Mouse (Mus musculus): ENCODE results near the gene Gng3. TPM values are rescaled to one million over a fixed set of nuclear protein-coding genes. Genes with fewer than 3 reads are reported as not detected.

The Gng3 gene
- polyA plus RNA-seq, 1 experiment from 2014 or later: 2.2 TPM

DNA sequence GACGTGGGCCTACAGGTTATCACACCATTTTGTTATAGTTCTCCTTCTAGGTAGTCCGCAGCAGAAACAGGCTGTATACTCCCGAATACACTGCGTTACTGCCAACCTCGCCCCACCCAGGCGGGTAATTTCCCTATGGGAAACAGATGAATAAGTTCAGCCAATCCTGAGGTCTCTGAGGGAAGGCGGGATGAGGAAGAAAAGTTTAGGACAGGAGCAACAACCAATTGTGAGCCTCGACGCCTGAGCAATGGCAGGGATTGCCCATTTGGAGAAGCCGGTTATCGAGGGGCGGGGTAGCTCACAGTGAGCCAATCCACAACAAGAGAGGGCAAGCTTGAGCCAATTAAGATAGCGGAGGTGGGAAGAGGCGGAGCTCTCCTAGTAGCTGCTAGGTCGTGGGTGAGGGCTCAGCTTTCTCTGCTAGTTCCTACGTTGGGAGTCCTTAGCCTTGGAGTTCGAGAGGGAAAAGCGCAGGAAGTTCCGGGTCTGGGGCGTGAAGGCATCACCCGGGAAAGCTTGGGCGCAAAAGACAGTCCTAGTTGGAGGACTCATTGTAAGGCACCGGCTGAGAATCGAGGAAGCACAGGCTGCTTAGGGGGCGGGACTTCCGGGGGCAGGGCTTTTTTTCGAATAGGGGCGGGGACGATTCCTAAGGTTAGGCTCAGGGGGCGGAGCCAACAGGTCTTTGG is 36.7 kb downstream of the Gng3 start, which contains the start of gene Zbtb3:
Gene Zbtb3, plus strand, starts transcription at position 426 of the 692 bp plus-strand sequence.
- peak; percentile 97 for ATAC-seq (ENCODE audit: extremely low read depth, insufficient number of reproducible peaks, low FRiP score, low TSS enrichment)
- under 1% methylated on average over 30 of the region's 30 CpGs for WGBS
- H3K4me2 ChIP-seq: peak within 1 kb of the TSS; percentile 84

DNA sequence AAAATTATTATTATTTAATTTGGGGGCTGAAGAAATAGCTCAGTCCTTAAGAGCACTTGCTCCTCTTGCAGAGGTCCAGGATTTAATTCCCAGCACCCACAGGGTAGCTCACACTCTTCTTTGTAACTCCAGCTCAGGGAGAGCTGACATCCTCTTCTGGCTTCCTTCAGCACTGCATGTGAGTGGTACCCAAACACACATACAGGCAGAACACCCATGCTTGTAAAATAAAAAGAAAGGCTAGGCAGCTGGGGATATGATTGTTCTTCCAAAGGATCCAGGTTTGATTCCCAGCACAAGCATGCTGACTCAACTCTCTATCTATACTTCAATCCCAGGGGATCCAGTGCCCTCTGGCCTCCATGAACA is 40.1 kb downstream of the Gng3 start:
- Histone ChIP-seq H3K36me3 (peaks cover 28% of the 10 kb centered on the region), H3K9me3 (no peaks in the 10 kb centered on the region), H3K4me3 (peak overlapping the region; percentile 93; the same call in 1 of the 2 replicates), H3K27ac (replicated peaks) (no peak overlapping the region), H3K4me2 (peak overlapping the region; percentile 96), H3K9ac (peak overlapping the region; percentile 94; the same call in 1 of the 2 replicates), H3K27me3 (replicated peaks) (no peaks in the 10 kb centered on the region), H3K4me1 (peaks cover 22% of the 10 kb centered on the region)
- no peak for ATAC-seq (ENCODE audit: extremely low read depth, insufficient number of reproducible peaks, low FRiP score, low TSS enrichment)

More for the DNA sequence above, 36.7 kb downstream of the Gng3 start, which contains the start of gene Zbtb3:
- no peaks in the 10 kb centered on the region for H3K9me3 ChIP-seq
- H3K9ac ChIP-seq: peak within 1 kb of the TSS; percentile 84
- H3K4me1 ChIP-seq: peaks cover 19% of the 10 kb centered on the region
- peak within 1 kb of the TSS; percentile 90 for H3K27ac ChIP-seq (replicated peaks)
- peak within 1 kb of the TSS; percentile 76 for H3K4me3 ChIP-seq
- no peaks in the 10 kb centered on the region for H3K27me3 ChIP-seq (replicated peaks)
- H3K36me3 ChIP-seq: peaks cover 34% of the 10 kb centered on the region

DNA sequence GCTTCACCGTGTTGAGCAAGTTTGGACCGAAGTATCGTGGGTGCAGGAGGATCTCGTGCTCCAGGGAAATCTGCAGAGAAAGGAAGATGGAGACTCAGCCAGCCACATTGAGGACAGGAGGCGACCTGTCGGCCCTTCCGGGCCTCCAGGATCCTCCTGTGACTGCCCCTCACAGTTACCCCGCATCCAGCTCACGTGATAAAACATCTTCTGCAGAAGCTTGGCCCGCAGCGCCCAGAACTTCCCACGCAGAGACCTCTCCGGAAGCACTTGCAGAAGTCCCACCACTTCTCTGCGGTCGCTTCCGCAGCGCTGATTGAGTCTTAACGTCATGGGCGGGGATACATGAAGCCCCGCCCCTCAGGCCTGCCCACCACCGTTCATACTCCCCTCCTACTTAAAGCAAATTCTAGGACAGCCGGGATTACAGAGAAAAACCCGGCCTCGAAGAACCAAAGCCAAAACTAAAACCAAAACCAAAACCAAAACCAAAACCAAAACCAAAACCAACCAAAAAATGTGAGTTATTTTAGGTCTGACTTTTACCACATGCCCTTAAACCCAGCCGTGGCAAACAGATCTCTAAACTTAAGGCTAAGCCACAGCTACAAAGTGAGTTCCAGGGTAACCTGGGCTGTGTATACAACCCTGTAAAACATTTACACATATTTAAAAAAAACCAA is 40.6 kb downstream of the Gng3 start, which contains the start of gene Polr2g:
Gene Polr2g, minus strand, starts transcription at position 314 of the 683 bp plus-strand sequence.
- Histone ChIP-seq H3K27ac (replicated peaks) (peak within 1 kb of the TSS; percentile 80), H3K9me3 (no peaks in the 10 kb centered on the region), H3K4me1 (peaks cover 22% of the 10 kb centered on the region), H3K27me3 (replicated peaks) (no peaks in the 10 kb centered on the region), H3K4me2 (peak within 1 kb of the TSS; percentile 96), H3K9ac (peak within 1 kb of the TSS; percentile 94), H3K4me3 (peak within 1 kb of the TSS; percentile 93), H3K36me3 (peaks cover 32% of the 10 kb centered on the region)
- WGBS: 1% methylated on average over 25 of the region's 25 CpGs
- ATAC-seq (ENCODE audit: extremely low read depth, insufficient number of reproducible peaks, low FRiP score, low TSS enrichment): peak; percentile 69; the same call in 1 of the 2 replicates

DNA sequence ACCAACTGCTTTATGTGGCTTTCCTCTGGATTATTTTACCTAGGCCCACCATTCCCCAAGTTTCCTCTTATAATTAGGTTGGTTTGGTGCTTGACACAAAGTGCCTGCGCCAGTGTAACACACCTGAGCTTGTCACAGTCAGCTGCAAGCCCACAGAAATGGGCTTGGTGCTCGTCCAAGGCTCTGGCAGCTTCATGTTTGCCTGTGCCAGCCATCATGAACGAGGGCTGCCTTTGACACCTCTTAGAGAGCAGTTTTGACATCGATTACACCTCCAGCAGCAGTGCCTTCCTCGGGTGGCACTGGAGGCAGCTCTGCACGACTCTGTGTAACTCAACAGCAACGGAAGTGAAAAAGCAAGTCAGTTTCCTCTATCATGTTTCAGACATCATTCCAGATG is 48.8 kb downstream of the Gng3 start:
- WGBS: 74% methylated on average over 7 of the region's 7 CpGs

DNA sequence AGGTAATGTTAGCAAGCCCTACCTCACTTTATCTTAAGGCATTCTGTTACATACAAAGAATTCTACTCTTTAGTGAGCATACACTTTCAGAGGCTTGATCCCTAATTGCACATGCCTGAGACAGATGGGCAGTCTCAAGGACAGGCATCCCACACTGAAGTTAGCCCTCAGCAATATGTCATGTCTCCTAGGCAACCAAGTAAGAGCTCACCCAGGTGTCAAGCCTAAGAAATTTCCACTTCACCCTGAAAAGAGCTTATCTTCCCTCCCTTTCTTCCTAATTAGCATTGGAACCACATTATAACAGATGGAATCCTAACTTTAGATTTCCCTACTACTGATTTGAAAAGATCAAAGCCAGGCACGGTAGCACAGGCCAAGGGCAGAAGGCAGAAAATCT is 49.8 kb downstream of the Gng3 start:
- 74% methylated on average over 1 of the region's 1 CpGs for WGBS
- no peaks in the 10 kb centered on the region for H3K9me3 ChIP-seq
- no peak overlapping the region for H3K27ac ChIP-seq (replicated peaks)
- H3K4me1 ChIP-seq: peaks cover 13% of the 10 kb centered on the region
- peaks cover 34% of the 10 kb centered on the region for H3K36me3 ChIP-seq
- no peak overlapping the region for H3K4me3 ChIP-seq
- no peak overlapping the region for H3K9ac ChIP-seq
- H3K27me3 ChIP-seq (replicated peaks): no peaks in the 10 kb centered on the region
- H3K4me2 ChIP-seq: no peak overlapping the region
- ATAC-seq (ENCODE audit: extremely low read depth, insufficient number of reproducible peaks, low FRiP score, low TSS enrichment): no peak

More for the DNA sequence above, 48.8 kb downstream of the Gng3 start:
- Histone ChIP-seq H3K27ac (replicated peaks) (no peak overlapping the region), H3K9me3 (no peaks in the 10 kb centered on the region), H3K9ac (no peak overlapping the region), H3K36me3 (peaks cover 41% of the 10 kb centered on the region), H3K4me3 (no peak overlapping the region), H3K27me3 (replicated peaks) (no peaks in the 10 kb centered on the region), H3K4me2 (no peak overlapping the region), H3K4me1 (peaks cover 8% of the 10 kb centered on the region)
- ATAC-seq (ENCODE audit: extremely low read depth, insufficient number of reproducible peaks, low FRiP score, low TSS enrichment): no peak

DNA sequence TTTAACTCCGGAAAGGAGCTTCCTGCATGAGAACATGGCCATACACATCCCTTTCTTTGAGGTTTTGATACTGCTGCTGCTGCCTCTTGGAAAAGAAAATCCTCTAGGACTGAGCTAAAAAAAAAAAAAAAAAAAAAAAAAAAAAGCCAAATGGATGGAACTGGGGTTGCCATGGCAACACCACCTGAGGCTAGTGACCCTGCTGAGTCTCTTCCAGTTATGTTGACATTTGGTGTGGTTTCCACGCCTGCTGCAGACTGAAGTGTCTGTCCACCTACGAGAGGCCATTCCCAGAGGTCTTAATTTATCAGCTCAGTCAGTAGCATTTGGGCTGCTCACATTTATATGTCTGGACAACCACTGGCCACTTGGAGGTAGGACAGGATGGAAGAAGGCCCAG is 50.5 kb downstream of the Gng3 start:
- Histone ChIP-seq H3K4me1 (peaks cover 13% of the 10 kb centered on the region), H3K9me3 (no peaks in the 10 kb centered on the region), H3K4me2 (no peak overlapping the region), H3K27ac (replicated peaks) (no peak overlapping the region), H3K36me3 (peaks cover 33% of the 10 kb centered on the region), H3K4me3 (no peak overlapping the region), H3K9ac (no peak overlapping the region), H3K27me3 (replicated peaks) (no peaks in the 10 kb centered on the region)
- WGBS: 30% methylated on average over 3 of the region's 3 CpGs
- no peak for ATAC-seq (ENCODE audit: extremely low read depth, insufficient number of reproducible peaks, low FRiP score, low TSS enrichment)

Small RNA genes lying within 50 kb of the gene (microRNA-seq; reads per million reads assigned to microRNA genes)
- not detected for gene Mir5136

Other genes starting within 250 kb of the Gng3 start
- 0.04 and 0.06 TPM in 2 replicates for gene Slc22a8, start 247.9 kb downstream of the Gng3 start, polyA plus RNA-seq (2015; fragmentation: Nextera tagmentation; extraction: Ambion mirVana)
- not detected in 2 replicates for gene Slc22a6, start 221.2 kb downstream of the Gng3 start, polyA plus RNA-seq (2015; fragmentation: Nextera tagmentation; extraction: Ambion mirVana)
- gene Chrm1, start 175.4 kb downstream of the Gng3 start, polyA plus RNA-seq (2015; fragmentation: Nextera tagmentation; extraction: Ambion mirVana): 0.04 TPM in 1 of 2 replicates, not detected in the other
- 72.8 and 74.8 TPM in 2 replicates for gene Slc3a2, start 115.8 kb downstream of the Gng3 start, polyA plus RNA-seq (2015; fragmentation: Nextera tagmentation; extraction: Ambion mirVana)
- 54.1 and 60.0 TPM in 2 replicates for gene Wdr74, start 103.4 kb downstream of the Gng3 start, polyA plus RNA-seq (2015; fragmentation: Nextera tagmentation; extraction: Ambion mirVana)
- gene 1700092M07Rik, start 98.5 kb downstream of the Gng3 start, polyA plus RNA-seq (2015; fragmentation: Nextera tagmentation; extraction: Ambion mirVana): 1.3 and 1.4 TPM in 2 replicates
- gene Stx5a, start 97.8 kb downstream of the Gng3 start, polyA plus RNA-seq (2015; fragmentation: Nextera tagmentation; extraction: Ambion mirVana): 81.1 and 87.5 TPM in 2 replicates
- gene Nxf1, start 82.1 kb downstream of the Gng3 start, polyA plus RNA-seq (2015; fragmentation: Nextera tagmentation; extraction: Ambion mirVana): 123 and 124 TPM in 2 replicates
- 154 and 167 TPM in 2 replicates for gene Tmem223, start 68.2 kb downstream of the Gng3 start, polyA plus RNA-seq (2015; fragmentation: Nextera tagmentation; extraction: Ambion mirVana)
- 54.5 and 60.7 TPM in 2 replicates for gene Tmem179b, start 64.7 kb downstream of the Gng3 start, polyA plus RNA-seq (2015; fragmentation: Nextera tagmentation; extraction: Ambion mirVana)
- 18.2 and 19.6 TPM in 2 replicates for gene Taf6l, start 52.8 kb downstream of the Gng3 start, polyA plus RNA-seq (2015; fragmentation: Nextera tagmentation; extraction: Ambion mirVana)
- gene Polr2g, start 40.6 kb downstream of the Gng3 start, polyA plus RNA-seq (2015; fragmentation: Nextera tagmentation; extraction: Ambion mirVana): 129 and 143 TPM in 2 replicates
- gene Zbtb3, start 36.6 kb downstream of the Gng3 start, polyA plus RNA-seq (2015; fragmentation: Nextera tagmentation; extraction: Ambion mirVana): 3.7 and 3.9 TPM in 2 replicates
- gene Ttc9c, start 19.9 kb downstream of the Gng3 start, polyA plus RNA-seq (2015; fragmentation: Nextera tagmentation; extraction: Ambion mirVana): 32.9 and 38.9 TPM in 2 replicates
- gene Hnrnpul2, start 19.2 kb downstream of the Gng3 start, polyA plus RNA-seq (2015; fragmentation: Nextera tagmentation; extraction: Ambion mirVana): 2.9 TPM in 2 replicates
- not detected in 2 replicates for gene AC129217.1, start 9.4 kb downstream of the Gng3 start, polyA plus RNA-seq (2015; fragmentation: Nextera tagmentation; extraction: Ambion mirVana)
- gene Bscl2, start 1.7 kb downstream of the Gng3 start, polyA plus RNA-seq (2015; fragmentation: Nextera tagmentation; extraction: Ambion mirVana): 44.6 and 45.3 TPM in 2 replicates
- 0.79 and 0.88 TPM in 2 replicates for gene Lrrn4cl, start 11.6 kb upstream of the Gng3 start, polyA plus RNA-seq (2015; fragmentation: Nextera tagmentation; extraction: Ambion mirVana)
- gene Ubxn1, start 32.3 kb upstream of the Gng3 start, polyA plus RNA-seq (2015; fragmentation: Nextera tagmentation; extraction: Ambion mirVana): 112 and 139 TPM in 2 replicates
- gene Uqcc3, start 41.7 kb upstream of the Gng3 start, polyA plus RNA-seq (2015; fragmentation: Nextera tagmentation; extraction: Ambion mirVana): 56.6 and 62.6 TPM in 2 replicates
- gene Lbhd1, start 44.5 kb upstream of the Gng3 start, polyA plus RNA-seq (2015; fragmentation: Nextera tagmentation; extraction: Ambion mirVana): 48.2 and 49.5 TPM in 2 replicates
- not detected in 2 replicates for gene Gm49403, start 44.7 kb upstream of the Gng3 start, polyA plus RNA-seq (2015; fragmentation: Nextera tagmentation; extraction: Ambion mirVana)
- 61.9 and 71.3 TPM in 2 replicates for gene 1810009A15Rik, start 49.7 kb upstream of the Gng3 start, polyA plus RNA-seq (2015; fragmentation: Nextera tagmentation; extraction: Ambion mirVana)
- not detected in 2 replicates for gene Gm49416, start 49.7 kb upstream of the Gng3 start, polyA plus RNA-seq (2015; fragmentation: Nextera tagmentation; extraction: Ambion mirVana)
- 23.9 and 25.5 TPM in 2 replicates for gene Ints5, start 53.8 kb upstream of the Gng3 start, polyA plus RNA-seq (2015; fragmentation: Nextera tagmentation; extraction: Ambion mirVana)
- gene Ganab, start 58.9 kb upstream of the Gng3 start, polyA plus RNA-seq (2015; fragmentation: Nextera tagmentation; extraction: Ambion mirVana): 63.5 and 63.8 TPM in 2 replicates
- 40.6 and 41.4 TPM in 2 replicates for gene B3gat3, start 81.2 kb upstream of the Gng3 start, polyA plus RNA-seq (2015; fragmentation: Nextera tagmentation; extraction: Ambion mirVana)
- gene Rom1, start 90.2 kb upstream of the Gng3 start, polyA plus RNA-seq (2015; fragmentation: Nextera tagmentation; extraction: Ambion mirVana): 2.4 and 2.7 TPM in 2 replicates
- 14.4 and 14.9 TPM in 2 replicates for gene Eml3, start 90.4 kb upstream of the Gng3 start, polyA plus RNA-seq (2015; fragmentation: Nextera tagmentation; extraction: Ambion mirVana)
- 83.6 and 88.0 TPM in 2 replicates for gene Mta2, start 102.7 kb upstream of the Gng3 start, polyA plus RNA-seq (2015; fragmentation: Nextera tagmentation; extraction: Ambion mirVana)
- gene Tut1, start 114.7 kb upstream of the Gng3 start, polyA plus RNA-seq (2015; fragmentation: Nextera tagmentation; extraction: Ambion mirVana): 16.3 and 17.1 TPM in 2 replicates
- gene Eef1g, start 127.8 kb upstream of the Gng3 start, polyA plus RNA-seq (2015; fragmentation: Nextera tagmentation; extraction: Ambion mirVana): 251 and 281 TPM in 2 replicates
- 22.8 TPM in 2 replicates for gene Ahnak, start 150.1 kb upstream of the Gng3 start, polyA plus RNA-seq (2015; fragmentation: Nextera tagmentation; extraction: Ambion mirVana)
- not detected in 2 replicates for gene Scgb1a1, start 248.8 kb upstream of the Gng3 start, polyA plus RNA-seq (2015; fragmentation: Nextera tagmentation; extraction: Ambion mirVana)

Measured in heart, embryonic 13.5 days (tissue).